Mouse (Mus musculus) brain, adult 2 months (tissue): ENCODE results near the gene Dnah11.
"Not testable (repeated sequence)": the region's sequence is repeated elsewhere in the genome, so short reads cannot be mapped to it uniquely, and the experiment has no call there.

Experiments used
- DNase-seq: peaks from one replicate; pipeline ENCODE4 v3.0.0; 2011; ENCODE audit warnings: low read depth, low spot score

The Dnah11 gene

DNA sequence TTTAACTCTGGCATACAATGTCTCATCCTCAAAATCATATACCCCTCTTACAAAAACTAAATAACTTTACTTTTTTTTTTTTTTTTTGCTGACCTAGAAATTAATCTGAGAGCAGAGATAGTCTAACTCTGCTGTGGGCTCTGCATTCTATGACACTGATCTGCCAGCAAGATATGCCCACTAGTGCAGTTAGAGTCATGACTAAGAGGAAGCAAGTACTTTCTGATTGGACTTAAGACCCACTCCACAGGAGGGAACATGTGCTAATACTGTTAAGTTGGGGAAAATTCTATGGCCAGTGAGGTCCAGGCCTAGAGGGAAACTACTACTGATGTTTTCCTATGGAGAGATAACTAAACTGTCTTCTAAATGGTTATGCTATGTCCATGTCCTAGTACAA lies 225.1 kb downstream of the Dnah11 start:
- DNase-seq, result no peak

DNA sequence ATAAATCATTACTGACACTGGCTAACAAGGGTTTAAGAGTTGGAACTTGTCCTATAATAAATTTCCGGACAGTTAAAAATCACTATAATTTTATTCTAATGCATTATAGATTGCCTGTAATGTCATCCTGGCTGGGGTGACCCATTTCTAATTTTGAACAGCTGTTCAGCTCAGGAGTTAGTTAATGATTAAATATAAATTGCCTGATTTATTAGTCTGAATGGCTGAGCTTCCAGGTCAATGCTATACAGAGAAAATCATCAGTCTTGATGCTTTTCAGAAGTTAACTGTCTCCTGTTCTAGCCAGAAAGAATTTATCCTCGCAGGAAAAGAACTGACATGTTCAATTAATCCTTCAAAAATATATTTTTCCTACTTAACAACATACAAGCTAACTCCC lies 236.1 kb downstream of the Dnah11 start:
- DNase-seq, result no peak

GRCm38 (mm10) chr12:117959213-117959612 lies 239.6 kb downstream of the Dnah11 start:
- no peak for DNase-seq

DNA sequence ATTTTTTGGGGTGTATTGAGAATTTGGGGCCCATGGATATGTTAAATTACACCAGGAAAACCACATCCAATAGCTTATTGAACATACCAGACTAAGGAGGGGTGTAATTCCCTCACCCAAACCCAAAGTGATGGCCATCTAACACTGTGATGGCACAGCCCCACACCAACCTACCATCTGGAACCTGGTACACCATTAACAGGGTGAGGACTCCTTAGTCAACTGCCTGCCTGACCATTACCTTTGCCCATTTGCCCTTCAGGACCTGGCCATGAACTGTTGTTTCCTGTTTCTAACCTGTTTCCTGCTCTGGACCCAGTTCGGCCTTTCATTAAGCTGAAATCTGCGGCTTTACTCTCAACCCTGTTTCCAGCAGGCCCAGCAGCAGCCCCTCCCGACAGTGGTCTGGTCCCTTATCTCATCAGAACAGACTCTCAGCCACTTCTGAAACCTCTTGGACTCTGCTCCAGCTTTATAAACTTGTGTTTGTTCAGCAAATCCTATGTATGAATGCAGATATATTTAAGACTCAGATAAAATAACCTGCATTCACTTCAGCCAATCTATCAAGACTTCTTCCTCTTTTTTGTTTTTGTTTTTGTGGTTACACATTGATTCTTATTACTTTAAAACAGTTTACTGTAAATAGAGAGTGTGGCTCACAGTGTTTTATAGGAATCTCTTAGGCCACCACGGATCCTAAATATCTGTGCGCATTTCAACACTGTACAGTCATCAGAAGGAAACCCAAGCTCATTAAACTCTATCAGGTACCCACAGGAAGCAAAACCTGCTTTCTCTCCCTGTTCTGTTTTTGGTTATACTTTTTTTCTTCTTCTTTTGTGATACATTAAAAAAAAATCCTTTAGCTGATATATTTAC lies 251.8 kb downstream of the Dnah11 start:
- DNase-seq, result no peak

DNA sequence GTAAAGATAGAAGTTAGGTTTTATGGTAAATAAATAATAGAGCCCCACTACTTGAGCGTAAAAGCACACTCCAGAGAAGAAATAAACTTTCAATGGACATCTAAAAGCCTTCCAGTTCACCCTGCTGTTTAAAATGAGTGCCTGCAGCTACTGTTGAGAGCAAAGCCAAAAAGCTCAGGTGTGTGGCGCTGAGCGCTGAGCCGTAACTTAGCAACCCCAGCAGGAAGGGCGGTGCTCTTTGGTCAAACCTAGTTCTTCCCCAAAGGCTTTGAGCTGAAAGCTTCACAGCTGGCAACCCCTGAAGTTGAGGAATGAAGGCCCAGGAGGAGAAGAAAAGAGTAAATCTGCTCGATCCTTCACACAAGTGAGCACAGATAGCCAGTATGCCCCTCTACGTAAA lies 256.9 kb downstream of the Dnah11 start:
- DNase-seq, result peak; percentile 39

DNA sequence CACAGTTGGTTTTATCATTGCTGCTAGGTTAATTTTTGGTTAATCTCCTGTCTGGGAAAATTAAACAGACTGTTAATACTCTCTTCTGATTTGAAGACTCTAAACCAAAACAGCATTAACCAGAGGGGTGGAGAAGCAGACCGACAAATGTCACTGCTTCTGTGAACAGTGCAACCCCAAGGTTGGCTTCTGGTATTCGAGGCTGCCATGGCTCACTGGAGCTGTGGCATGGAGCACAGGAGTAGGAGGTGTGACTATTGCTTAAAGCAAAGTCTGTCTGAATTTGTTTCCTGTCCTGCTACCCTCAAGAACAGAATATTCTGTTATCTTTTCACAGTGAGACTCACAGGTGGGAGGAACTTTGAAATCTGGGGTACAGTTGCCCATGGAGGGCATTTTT lies 260.6 kb downstream of the Dnah11 start:
- no peak for DNase-seq

DNA sequence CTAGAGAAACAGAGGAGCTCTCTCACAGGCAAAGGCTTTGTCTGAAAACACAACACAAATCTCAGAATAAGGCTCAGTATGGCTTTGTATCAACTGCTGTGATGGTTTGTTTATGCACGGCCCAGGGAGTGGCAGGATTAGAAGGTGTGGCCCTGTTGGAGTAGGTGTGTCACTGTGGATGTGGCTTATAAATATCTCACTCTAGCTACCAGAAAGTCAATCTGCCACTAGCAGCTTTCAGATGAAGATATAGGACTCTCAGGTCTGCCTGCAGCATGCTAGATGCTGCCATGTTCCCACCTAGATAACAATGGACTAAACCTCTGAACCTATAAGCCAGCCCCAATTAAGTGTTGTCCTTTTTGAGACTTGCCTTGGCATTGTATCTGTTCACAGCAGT lies 266.8 kb downstream of the Dnah11 start:
- no peak for DNase-seq

DNA sequence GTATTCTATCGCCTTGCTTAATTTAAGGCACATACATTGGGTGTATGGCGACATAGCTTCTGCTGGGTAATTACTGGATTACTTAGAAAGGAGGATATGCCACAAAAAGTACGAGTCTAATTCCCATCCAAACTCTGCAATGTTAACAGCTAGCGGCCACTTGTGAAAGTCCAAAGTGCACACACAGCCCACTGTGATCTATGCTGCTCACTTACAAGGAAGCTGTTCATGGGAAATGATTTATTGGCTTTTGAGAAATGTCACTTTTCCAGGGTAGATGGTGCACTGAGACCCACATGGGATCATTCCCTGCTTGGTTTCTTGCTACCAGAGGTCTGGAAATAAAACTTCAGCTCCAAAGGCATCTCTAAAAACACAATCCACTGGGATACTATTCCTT lies 269.1 kb downstream of the Dnah11 start:
- DNase-seq, result no peak

- DNase-seq, result no peak
These were observed 282.8 kb downstream of the Dnah11 start for GRCm38 (mm10) chr12:117915826-117916588.

DNA sequence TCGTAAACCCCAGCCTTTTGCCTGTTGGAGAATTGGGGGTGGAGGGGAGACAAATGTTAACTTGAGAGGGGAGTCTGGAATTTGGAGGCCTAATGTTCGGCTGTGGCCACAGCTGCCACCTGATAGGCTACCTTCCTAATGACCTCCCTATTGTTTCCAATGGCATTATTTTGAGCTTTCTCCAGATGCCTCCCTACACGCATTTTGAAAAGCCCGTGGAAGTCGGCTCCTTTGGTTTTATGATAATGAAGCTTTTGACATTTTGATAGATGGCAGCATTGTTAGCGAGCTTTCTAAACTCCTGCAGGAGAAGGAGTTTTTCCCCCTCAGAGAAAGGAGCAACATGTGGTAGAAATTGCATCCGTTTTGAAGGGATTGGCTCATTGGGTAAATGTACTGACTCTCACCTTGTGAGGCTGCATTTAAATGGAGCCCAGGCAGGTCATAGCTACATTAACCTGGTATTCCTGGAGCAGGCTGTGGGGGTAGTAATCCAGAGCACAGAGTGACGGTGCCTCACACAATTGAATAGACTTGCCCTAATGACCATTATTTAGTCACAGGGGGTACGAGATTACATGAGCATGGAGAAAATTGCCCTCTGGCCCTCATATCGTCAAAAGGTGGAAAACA lies 284.1 kb downstream of the Dnah11 start:
- no peak for DNase-seq

DNA sequence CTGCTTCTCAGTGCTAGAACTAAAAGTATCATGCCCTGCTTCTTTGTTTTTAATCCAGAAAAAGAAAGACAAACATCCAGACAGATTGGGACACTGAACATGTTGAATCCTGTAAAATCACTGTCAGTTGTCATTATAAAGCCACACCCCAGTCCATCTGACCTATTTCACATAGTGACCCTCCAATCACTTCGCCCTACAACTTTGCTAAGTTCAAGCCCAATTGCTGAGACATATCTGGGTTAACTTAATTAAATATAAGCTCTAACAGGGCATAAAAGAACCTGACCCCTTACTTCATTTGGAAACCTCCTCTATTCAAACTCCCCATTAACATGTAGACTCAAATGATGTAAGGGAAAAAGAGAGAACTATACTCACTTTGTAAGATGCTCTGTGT lies 287.4 kb downstream of the Dnah11 start:
- no peak for DNase-seq

DNA sequence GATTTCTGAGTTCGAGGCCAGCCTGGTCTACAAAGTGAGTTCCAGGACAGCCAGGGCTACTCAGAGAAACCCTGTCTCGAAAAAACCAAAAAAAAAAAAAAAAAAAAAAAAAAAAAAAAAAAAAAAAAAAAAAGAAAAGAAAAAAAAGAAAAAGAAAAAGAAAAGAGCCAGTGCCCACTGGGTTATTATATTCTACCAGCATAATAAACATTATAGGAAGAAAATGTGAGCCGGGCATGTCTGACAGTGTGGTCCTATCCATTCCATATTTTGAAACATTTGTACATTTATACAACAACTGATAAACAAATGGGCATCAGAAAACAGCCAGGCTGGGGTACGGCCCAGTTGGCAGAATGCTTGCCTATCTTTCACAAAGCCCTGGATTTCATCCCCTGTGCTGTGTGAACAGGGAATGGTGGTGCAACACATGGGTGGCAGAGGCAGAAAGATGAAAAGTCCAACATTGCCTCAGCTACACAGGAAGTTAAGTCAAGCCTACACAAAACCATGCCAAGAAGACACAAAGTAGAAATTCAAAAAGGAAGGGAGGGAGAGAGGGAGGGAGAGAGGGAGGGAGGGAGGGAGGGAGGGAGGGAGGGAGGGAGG lies 293.5 kb downstream of the Dnah11 start:
- DNase-seq, result not testable (repeated sequence)

GRCm38 (mm10) chr12:117903671-117904070 lies 295.2 kb downstream of the Dnah11 start:
- DNase-seq, result peak; percentile 71

GRCm38 (mm10) chr12:117901352-117901751 lies 297.5 kb downstream of the Dnah11 start:
- DNase-seq, result not testable (repeated sequence)

DNA sequence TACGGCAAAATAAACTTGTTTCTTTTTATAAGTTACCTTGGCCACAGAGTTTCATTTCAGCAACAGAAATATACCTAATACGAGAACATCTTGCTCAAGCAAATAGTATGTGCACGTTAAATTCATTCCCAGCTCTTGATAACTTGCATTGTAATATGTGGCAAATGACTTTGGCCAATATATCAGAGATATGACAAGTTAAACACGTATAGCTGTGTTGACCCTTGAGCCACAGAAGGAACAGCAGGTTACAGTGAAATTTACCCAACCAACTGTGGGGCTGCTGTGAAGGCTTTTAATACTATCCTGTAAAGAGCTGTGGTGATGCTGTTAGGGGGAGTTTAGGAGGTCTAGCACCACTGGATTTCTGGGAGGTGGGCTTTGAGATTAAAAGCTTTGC lies 298.0 kb downstream of the Dnah11 start:
- DNase-seq, result not testable (repeated sequence)

DNA sequence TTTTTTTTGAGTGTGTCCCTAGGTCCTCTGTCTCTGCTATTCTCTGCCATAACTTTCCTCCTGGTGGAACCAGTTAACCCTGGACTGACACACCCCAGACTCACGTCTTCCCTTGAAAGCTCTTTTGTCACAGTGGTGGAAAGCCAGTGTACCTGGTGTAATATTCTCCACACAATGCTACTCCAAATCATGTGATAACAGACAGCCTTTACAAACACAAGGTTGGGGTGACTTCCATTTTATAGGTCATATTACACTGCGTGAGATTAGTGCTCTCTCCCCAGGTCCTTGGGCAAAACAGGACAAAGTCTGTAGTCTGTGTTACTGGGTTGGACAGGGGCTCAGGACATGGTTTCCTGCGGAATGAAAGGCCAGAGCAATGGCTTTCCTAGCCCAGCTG lies 311.4 kb downstream of the Dnah11 start:
- no peak for DNase-seq

DNA sequence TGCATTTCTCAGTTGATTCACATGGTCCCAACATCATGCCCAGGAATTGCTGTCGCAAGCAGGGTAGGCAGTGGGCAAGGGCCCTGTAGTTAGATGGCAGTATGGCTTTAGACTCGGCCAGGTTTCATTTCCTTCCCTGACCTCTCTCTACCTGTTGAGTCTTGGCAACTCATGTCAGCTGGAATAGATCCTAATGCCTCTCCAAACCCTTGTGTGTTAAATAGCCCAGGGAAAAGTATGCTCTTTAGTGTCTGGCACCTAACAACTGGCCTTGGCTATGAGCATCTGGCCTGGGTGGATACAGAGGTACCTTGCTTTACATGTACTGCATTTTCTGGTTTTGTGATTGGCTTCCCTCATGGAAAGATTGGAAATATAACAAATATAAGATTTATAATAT lies 314.2 kb downstream of the Dnah11 start:
- no peak for DNase-seq

DNA sequence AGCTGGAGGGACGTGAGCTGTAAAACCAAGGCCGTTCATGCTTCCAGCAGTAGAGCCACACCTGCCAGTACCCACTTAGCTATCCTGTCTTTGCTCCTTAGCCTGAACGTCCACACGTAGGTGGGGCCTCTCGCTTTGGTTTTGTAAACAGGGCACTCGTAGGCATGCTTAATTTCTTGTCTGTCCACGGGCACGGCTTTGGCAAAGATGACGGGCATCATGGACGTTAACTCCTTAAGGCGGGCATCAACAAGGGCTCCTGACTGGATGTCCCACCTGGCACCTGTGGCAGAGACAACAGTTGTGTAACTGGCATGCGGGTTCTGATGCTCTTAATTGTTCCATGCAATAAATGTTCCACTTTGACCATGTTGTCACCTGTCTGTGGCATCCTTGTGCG lies 320.5 kb downstream of the Dnah11 start:
- no peak for DNase-seq

DNA sequence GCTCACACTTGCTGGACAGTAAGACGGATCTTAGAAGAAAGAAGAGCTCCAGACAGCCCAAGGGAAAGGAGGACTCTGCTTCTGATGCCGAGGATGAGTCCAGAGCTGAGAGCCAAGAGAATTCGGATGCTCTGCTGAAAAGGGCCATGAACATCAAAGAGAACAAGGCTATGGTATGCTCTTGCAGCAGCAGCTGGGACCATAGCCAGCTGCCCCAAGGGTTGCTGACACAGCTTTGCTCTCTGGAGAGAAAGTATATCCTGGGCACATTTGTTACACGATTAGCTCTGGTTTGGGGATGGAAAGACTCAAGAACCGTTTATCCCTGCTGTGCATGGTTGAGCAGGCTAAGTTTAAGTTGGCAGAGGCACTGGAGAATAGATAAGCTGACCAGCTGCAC lies 326.6 kb downstream of the Dnah11 start:
- peak; percentile 21 for DNase-seq

GRCm38 (mm10) chr12:117867708-117868564 lies 330.9 kb downstream of the Dnah11 start:
- peak; percentile 72 for DNase-seq

GRCm38 (mm10) chr12:117862655-117863054 lies 336.2 kb downstream of the Dnah11 start:
- DNase-seq, result no peak
